Mouse (Mus musculus) liver (tissue): ENCODE results near the gene Itga10.
"Not testable (repeated sequence)": the region's sequence is repeated elsewhere in the genome, so short reads cannot be mapped to it uniquely, and the experiment has no call there.

Experiments
- DNase-seq: peaks from one replicate; pipeline ENCODE4 v3.0.0-alpha.2; 2020; ENCODE audit warnings: mixed read lengths

The Itga10 gene

DNA sequence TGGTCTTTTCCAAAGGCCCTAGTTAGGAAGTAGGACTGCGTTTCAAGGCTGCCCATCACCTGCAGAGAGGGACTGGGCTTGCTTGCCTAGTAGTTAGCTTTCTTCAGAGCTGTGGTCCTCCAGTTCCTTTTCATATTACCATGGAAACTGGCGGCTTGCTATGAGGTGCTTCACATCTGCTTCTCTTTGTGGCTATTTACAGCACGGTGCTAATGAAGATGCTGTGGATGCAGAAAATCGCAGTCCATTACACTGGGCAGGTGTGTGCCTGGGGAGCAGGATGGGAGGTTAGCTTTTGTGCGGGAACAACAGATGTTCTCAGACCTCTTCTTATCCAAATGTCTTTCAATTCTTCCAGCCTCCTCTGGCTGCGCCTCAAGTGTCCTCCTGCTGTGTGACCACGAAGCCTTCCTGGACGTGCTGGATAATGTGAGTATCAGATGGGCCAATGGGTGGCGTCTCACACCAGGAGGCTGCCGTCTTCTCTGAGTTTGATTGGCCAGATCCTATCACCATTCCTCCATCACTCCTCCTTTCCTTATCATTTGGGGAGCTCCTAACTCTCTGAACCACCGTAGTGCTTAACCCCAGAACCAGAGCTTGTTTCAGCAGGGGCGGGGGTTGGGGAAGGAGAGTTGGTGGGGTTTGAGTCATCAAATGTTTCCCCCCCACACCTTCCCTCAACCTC, 35.0 kb downstream of the Itga10 start:
- no peak for DNase-seq

DNA sequence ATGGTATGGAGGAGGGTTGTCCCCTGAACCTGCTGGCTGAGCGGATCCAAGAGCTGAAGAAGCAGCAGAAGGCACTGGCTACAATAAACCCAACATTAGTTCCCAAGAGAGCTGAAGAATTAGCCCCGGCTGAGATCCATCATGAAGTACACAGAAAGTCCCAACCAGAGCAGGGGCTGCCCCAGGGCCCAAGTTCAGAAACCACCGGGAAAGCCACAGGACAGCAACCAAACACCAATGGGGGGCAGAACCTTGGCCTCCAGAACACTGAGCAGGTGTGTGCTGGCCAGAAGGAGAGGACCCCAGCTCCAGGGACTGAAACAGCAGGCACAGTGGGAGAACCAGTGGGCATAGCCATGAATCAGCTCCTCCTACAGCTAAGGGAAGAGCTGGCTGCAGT, 38.1 kb downstream of the Itga10 start:
- no peak for DNase-seq

DNA sequence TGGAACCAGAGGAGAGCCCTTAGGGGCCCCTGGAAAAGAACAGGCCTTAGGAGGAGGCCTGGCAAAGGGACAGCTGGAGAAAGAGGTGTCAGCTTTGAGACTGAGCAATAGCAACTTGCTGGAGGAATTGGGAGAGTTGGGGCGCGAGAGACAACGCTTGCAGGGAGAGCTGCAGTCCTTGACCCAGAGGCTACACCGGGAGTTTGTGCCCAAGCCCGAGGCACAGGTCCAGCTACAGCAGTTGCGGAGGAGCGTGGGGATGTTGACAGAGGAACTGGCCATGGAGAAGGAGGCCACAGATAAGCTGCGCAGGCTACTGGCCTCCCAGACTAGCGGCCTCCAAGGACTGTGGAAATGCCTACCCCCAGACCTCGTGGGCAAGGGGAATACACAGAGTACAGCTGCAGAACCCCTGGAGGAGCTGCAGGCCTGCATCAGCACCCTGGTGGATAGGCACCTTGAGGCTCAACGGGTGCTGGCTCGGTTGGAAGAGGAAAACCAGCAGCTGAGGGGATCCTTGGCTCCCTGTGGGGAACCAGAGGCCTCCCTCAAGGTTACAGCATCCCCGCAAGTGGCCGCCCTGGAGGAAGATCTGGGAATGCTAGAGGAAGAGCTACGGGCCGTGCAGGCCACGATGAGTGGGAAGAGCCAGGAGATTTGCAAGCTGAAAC, 38.9 kb downstream of the Itga10 start:
- no peak for DNase-seq

DNA sequence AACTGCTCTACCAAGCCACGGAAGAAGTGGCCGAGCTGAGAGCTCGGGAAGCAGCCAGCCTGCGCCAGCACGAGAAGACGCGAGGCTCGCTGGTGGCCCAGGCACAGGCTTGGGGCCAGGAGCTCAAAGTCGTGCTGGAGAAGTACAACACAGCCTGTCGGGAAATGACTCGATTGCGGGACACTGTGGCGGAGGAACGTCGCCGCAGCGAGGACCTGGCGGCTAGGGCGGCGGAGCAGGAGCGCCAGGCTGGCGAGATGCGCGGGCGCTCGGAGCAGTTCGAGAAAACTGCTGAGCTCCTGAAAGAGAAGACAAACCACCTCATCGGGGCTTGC, 39.4 kb downstream of the Itga10 start:
- DNase-seq = no peak

DNA sequence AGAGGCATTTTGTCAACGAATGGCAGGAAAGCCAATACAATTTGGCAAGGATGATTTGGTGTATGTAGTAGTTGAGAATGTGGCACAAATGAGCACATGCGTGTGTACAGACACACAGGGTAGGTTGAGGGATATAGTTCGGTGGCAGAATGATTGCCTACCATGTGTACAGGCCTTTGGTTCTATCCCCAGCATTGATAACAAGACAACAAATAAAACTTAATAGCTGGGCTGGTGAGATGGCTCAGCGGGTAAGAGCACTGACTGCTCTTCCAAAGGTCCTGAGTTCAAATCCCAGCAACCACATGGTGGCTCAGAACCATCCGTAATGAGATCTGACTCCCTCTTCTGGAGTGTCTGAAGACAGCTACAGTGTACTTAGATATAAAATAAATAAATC, 40.7 kb downstream of the Itga10 start:
- not testable (repeated sequence) for DNase-seq

DNA sequence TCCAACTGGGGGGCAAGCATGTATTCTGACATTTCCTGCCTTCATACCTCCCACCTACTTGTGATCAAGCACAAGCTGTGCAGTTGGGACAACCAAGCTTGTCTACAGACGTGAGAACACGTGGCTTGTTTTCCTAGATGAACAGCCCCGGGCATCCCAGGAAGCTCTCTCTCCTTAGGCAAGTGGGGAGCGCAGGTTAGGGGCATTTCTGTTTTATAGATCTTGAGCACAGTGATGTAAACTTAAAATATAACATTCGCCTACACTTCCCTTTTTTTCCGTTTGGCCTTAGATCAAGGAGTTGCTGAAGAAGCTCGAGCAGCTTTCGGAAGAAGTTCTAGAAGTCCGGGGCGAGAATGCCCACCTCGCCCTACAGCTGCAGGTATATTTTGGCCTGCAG, 43.5 kb downstream of the Itga10 start:
- no peak for DNase-seq

DNA sequence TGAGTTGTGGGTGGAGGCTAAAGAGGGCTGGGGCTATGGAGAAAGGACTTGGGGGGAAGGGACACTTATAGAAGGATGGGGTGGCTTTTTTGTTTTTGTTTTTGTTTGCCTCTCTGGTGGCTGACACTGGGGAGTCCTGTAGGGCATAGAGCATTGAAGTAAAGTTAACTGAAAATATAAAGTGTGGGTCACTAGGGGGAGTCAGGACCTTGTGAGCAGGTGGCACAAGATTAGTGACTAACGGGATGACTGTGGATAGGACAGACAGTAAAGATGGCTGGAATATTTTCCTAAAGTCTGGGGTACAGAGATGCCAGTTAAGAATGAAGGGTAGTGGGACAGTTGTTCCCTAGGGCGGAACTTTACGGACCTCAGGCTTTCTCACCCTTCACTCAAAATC, 44.9 kb downstream of the Itga10 start:
- DNase-seq = no peak

DNA sequence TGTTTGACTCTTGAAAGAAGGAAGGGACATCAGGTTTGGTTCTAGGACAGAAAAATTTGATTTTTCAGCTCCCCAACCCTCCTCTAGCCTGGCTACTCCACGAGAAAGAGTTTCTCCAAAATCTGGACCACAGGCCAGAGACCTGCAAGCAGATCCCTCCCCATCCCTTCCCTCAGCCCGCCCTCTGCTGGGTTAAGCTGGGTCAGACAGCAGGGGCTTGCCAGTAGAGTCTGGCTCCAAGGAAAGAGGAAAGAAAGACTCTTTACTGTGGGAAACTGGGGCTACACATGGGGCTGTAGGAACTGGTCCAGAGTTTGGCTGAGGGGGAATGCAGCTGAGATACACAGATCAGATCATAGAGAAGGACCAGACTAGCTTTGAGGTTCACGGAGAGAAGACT, 47.1 kb downstream of the Itga10 start:
- DNase-seq = peak; percentile 42

DNA sequence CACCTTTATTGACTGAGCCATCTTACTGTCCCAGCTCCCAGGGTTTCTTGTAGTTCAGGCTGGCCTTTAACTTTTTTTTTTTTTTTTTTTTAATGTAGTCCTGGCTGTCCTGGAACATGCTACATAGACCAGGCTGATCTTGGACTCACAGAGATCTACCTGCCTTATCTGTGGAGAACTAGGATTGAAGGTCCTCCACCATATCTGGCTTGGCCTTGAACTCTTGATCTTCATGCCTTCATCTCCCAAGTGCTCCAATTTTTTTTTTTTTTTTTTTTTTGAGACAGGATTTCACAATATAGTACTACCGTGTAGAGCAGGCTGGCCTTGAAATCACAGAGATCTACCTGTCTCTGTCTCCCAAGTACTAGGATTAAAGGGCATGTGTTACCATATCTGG, 48.2 kb downstream of the Itga10 start:
- no peak for DNase-seq

DNA sequence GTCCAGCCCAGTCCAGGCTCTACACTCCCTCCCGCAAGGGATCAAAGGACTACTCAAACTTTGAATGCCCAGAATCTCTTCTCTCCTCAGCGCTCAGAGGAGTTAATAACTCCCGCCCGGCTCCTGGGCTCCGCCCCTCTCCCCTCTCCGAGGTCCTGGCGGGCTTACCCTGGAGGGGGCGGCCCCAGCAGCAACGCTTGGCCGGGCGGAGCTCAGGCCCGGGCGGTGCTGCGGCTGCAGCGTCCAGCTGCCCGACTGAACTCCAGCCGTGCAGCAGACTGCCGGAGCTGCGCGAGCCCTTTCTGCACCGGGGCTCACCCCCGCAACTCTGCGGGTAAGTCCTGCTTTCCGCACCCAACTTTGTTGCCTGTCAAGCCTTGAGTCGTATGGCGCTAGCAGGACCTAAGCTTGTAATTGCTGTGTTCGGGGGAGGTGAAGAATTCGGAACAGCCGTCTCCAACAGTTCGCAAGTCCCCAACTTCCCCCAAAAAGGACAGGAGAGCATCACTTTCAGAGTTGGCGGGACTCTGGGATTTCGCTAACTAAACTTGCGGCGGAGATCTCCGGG, 50.9 kb downstream of the Itga10 start, which contains the start of gene Pias3:
TSS of gene Pias3 (plus strand) at position 187 of the 568 bp plus-strand sequence.
- DNase-seq = peak; percentile 88

DNA sequence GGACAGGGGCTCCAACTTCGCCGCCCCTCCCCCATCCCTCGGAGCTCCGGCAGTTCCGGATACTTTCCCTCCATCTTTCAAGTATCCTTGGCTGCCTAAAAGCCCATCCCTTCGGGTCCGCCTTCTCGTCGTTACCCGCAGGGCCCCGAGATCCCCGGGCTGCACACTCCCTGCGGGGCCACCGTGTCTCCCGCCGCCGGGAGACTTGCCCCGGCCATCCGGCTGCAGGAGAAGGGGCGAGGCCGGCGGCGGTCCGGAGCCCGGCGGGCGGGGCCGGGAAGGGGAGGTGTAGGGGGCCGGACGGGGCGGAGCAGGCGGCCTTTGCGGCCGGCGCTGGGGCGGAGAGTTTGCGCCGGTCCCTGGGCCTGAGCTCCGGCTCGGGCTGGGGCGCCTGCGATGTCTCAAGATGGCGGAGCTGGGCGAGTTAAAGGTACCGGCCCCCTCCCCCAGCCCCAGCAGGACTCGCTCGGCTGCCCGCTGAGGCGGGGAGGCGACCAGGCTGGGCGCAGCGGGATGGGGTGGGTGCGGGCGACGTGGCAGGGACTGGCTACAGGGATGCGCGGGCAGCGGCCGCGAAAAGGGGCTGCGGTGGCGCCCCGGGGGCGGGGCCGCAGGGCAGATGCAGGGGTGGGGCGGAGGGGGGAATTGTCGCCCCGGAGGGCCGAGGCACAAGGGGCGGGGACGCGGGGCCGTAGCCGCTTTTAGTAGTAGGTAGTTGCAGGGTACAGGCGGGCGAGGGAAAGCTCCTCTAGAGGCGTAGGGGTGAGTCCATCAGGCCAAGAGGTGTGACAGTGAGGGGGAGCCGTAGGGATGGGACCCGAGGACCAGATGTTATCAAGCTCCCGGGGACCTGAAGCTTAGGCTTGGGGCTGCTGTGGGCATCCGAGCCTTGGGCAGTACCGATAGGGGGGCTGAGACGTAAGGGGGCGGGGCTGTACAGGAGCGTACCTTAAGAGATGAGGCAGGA, 51.7 kb downstream of the Itga10 start:
- DNase-seq = peak; percentile 91

DNA sequence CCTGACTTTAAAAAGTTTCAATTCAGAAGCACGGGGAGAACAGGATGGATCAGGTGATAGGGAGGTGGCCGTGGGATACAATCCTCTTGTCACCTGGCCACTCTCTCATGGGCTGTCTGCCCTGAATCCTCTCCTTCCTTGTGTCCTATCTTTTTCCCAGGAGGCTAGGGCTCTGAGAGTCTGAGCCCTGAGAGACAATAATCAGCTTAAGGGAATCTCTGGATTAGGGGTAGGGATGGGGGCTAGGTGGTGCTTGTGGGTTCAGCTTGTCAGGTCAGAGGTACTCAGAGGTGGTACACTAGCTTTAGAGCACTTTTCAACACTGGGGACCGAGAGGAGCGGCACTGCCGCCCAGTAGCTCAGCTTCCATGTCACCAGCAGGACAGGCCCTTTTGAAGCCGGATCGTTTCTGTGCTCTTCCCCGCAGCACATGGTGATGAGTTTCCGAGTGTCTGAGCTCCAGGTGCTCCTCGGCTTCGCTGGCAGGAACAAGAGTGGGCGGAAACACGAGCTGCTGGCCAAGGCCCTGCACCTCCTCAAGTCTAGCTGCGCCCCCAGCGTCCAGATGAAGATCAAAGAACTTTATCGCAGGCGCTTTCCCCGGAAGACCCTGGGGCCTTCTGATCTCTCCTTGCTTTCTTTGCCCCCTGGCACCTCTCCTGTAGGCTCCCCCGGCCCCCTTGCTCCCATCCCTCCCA, 53.8 kb downstream of the Itga10 start:
- no peak for DNase-seq

DNA sequence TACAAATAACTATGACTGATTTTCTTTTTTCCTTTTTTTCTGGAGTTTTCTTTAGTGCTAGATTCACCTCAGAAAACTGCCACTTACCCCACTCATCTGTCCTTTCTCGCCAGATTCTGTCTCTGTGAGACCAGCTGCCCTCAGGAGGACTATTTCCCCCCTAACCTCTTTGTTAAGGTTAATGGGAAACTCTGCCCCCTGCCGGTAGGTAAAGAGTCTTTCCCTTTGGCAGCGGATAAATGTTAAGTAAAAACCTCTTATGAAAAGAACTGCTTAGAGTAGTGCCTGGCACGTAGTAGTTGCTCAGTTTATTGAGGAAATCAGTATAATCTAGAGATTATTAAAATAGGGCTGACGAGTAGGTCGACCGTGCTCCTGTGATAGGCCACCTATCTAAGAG, 55.0 kb downstream of the Itga10 start:
- DNase-seq = peak; percentile 38

DNA sequence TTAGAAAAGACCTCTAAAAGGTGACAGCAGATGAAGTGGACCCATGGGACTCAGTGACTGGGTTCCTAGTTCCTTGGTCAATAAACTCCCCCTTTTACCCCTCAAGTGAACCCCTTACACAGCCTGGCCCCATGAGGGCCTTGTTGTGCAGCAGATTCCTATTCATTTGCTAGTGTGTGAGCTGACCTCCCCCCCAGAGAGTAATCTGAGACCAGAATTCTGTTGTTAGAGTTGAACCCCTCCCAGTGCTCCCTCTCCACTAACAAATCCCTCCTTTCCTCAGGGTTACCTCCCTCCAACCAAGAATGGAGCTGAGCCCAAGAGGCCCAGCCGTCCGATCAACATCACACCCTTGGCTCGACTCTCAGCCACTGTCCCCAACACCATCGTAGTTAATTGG, 55.6 kb downstream of the Itga10 start:
- DNase-seq = no peak

DNA sequence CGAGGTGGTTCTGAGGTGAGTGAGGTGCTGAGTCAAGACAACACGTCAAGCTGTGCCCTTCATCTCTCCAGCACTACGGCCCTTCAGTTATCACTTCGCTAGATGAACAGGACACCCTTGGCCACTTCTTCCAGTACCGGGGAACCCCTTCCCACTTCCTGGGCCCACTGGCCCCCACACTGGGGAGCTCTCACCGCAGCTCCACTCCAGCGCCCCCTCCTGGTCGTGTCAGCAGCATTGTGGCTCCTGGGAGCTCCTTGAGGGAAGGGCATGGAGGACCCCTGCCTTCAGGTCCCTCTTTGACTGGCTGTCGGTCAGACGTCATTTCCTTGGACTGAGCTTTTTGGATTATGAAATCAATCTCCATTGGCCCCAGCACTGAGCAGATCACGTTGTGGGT, 59.4 kb downstream of the Itga10 start:
- peak; percentile 45 for DNase-seq

DNA sequence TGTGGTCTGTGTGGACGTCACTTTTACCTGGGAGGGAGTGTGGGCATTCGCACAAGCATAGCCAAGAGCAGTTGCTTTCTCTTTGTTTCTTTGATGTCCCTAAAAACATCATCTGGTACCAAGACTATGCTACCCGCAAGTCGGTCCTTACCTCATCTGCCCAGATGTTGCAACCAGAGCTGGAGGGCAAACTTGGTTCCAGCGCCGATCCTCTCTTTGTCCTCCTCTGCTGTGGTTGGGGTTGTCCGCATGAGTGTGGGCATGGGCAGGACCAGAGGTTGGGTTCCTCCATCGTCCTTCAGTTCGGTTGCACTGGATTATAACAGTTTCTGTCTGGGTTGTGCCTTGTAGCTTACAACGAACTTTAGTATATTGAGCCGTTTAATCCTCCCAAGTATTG, 60.8 kb downstream of the Itga10 start:
- DNase-seq = no peak

DNA sequence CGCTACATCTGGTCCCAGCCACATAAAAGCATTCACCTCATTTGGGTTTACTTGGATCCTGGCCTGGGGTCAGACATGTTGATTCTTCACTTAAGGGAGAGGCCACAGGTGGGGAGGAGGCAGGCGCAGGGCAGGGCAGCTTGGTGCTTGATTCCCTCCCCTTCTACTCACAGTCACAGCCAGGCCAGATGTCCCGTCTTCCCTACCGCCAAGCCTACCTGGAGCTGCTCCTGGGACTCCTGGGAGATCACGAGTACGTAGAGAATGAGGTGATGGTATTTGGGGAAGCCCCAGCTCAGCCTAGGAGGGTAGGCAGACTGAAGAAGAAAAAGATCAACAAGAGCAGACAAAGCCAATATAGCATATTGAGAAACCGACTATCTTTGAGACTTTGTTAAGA, 61.6 kb downstream of the Itga10 start:
- DNase-seq = no peak

DNA sequence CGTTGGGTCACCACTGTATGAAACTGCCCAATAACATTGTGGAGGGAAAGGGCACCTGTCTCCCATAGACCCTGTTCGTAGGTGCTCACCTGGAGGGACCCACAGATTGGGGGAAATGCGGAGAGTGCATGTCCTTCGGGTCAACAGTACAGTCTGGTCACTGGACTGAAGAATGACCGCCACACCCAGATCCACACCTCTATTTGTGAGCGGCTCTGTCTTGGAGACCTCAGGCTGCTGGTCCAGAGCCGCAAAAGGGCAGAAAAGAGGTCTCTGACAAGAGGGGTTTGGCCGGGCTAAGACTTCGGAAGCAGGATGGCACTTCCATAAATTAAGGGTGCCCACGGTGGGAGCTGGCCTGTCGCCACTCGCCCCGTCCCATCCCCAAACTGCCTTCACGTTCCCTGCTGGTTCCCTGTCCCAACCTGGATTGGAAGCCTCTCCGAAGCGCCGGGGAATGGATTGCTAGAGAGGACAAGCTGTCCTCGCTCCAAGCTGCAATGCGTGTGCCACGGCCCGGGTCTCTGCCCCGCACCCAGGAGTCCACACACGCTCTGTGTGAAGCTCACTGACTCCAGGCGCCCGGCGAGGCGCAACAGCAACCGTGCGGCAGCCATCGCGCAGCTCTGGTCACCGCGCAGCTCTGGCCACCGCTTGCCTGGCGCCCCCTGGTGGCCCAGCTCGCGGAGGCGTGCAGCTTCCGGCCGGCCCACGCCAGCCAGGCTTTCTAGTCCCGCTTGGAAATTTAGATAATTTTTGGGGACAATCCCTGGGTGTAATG, 62.7 kb downstream of the Itga10 start, which contains the start of gene Nudt17:
TSS of gene Nudt17 (minus strand) at position 660 of the 781 bp plus-strand sequence.
- peak; percentile 80 for DNase-seq

DNA sequence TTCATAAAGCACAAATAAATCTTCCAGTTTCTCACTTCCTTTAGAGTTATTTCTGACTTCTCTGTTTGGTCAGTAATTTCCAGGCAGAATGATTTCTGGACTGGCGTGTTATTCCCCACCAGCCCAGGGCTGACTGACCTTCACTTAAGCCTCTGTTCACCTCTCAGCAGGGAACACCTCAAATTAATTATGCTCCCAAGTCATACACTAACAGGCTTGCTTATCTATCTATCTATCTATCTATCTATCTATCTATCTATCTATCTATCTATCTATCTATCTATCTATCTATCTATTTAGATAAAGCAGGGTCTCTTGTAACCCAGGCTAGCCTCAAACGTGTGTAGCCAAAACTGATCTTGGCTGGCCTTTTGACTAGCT, 63.3 kb downstream of the Itga10 start:
- no peak for DNase-seq
